Mouse (Mus musculus) neural tube, embryonic 11.5 days (tissue): ENCODE data around the gene Actn2. TPM values are rescaled to one million over a fixed set of nuclear protein-coding genes. Genes with fewer than 3 reads are reported as not detected.

ENCODE experiments used
- ATAC-seq: fragments of 200-750 bp; cut with Nextera tagmentation; 2 replicates; pipeline ENCODE4 v1.8.0; 2017; ENCODE audit warnings: moderate number of reproducible peaks, mild to moderate bottlenecking, moderate TSS enrichment, moderate library complexity; ENCODE audit not compliant: insufficient read depth, low FRiP score, low TSS enrichment
- DNase-seq: peaks from one replicate; pipeline ENCODE4 v3.0.0-alpha.2; 2015; ENCODE audit warnings: low spot score
- H3K27ac ChIP-seq: fragments of 300-500 bp; sonication (generic); 2 replicates; pipeline ENCODE4 v1.5.1; 2014; ENCODE audit warnings: low read depth, mild to moderate bottlenecking, low read length
- H3K27me3 ChIP-seq: fragments of 300-500 bp; sonication (generic); 2 replicates; pipeline ENCODE4 v1.6.1; 2014; ENCODE audit warnings: mild to moderate bottlenecking, low read length, mixed read lengths; ENCODE audit not compliant: control insufficient read depth, insufficient read depth
- H3K36me3 ChIP-seq: fragments of 300-500 bp; sonication (generic); 2 replicates; pipeline ENCODE4 v1.6.1; 2014; ENCODE audit warnings: mild to moderate bottlenecking, low read length, moderate library complexity, mixed read lengths; ENCODE audit not compliant: control insufficient read depth, insufficient read depth
- H3K4me1 ChIP-seq: fragments of 300-500 bp; sonication (generic); 2 replicates; pipeline ENCODE4 v1.6.1; 2014; ENCODE audit warnings: low read length, mixed read lengths; ENCODE audit not compliant: control insufficient read depth, insufficient read depth
- H3K4me2 ChIP-seq: fragments of 300-500 bp; sonication (generic); 2 replicates; pipeline ENCODE4 v1.6.1; 2014; ENCODE audit warnings: low read depth, mild to moderate bottlenecking, moderate library complexity
- H3K4me3 ChIP-seq: fragments of 300-500 bp; sonication (generic); 2 replicates; pipeline ENCODE4 v1.5.1; 2014; ENCODE audit warnings: low read depth, low read length
- H3K9ac ChIP-seq: fragments of 300-500 bp; sonication (generic); 2 replicates; pipeline ENCODE4 v1.6.1; 2014; ENCODE audit warnings: mild to moderate bottlenecking, low read length
- H3K9me3 ChIP-seq: fragments of 300-500 bp; sonication (generic); 2 replicates; pipeline ENCODE4 v1.6.1; 2016; ENCODE audit warnings: low read length; ENCODE audit not compliant: control insufficient read depth
- WGBS: fragments of 180-500 bp; shearing (Covaris S2); extraction: QIAGEN DNeasy Blood & Tissue Kit; methylation state at CpG from one replicate; pipeline ENCODE4 v1.1.7; 2014; 5-methylcytosine and 5-hydroxymethylcytosine counted together
- polyA plus RNA-seq: library from polyadenylated mRNA; unstranded; fragments of >200 nt; fragmentation: Nextera tagmentation; extraction: Ambion mirVana; gene quantifications from 2 replicates; pipeline ENCODE4 v1.2.1, GENCODE M21; 2014

Gene Actn2
- 31.9 and 32.4 TPM in 2 replicates for polyA plus RNA-seq

GRCm38 (mm10) chr13:12340183-12340975 is at the start of gene Actn2:
TSS of gene Actn2 (minus strand) at chr13:12340760.
- Histone ChIP-seq H3K27me3 (no peaks in the 10 kb centered on the region), H3K27ac (no peak within 1 kb of the TSS), H3K4me3 (peak within 1 kb of the TSS; percentile 36), H3K9me3 (no peaks in the 10 kb centered on the region), H3K36me3 (no peaks in the 10 kb centered on the region), H3K4me2 (peak within 1 kb of the TSS; percentile 71), H3K4me1 (peaks cover 3% of the 10 kb centered on the region; the same call in 1 of the 2 replicates), H3K9ac (peak within 1 kb of the TSS; percentile 54)
- DNase-seq: peak; percentile 87
- under 1% methylated on average over 41 of the region's 43 CpGs for WGBS
- peak; percentile 99 for ATAC-seq

GRCm38 (mm10) chr13:12386286-12386685 is 45.7 kb upstream of the Actn2 start:
- no peaks in the 10 kb centered on the region for H3K9me3 ChIP-seq
- no peaks in the 10 kb centered on the region for H3K36me3 ChIP-seq
- no peak overlapping the region for H3K4me3 ChIP-seq
- H3K4me2 ChIP-seq: no peak overlapping the region
- H3K9ac ChIP-seq: no peak overlapping the region
- ATAC-seq: no peak
- no peaks in the 10 kb centered on the region for H3K27me3 ChIP-seq
- H3K4me1 ChIP-seq: no peaks in the 10 kb centered on the region
- no peak overlapping the region for H3K27ac ChIP-seq
- no peak for DNase-seq

- Histone ChIP-seq H3K4me3 (no peak overlapping the region), H3K27ac (no peak overlapping the region), H3K36me3 (no peaks in the 10 kb centered on the region), H3K27me3 (no peaks in the 10 kb centered on the region), H3K4me2 (no peak overlapping the region), H3K4me1 (no peaks in the 10 kb centered on the region), H3K9ac (no peak overlapping the region), H3K9me3 (no peaks in the 10 kb centered on the region)
- ATAC-seq (no peak), DNase-seq (no peak)
Measured at GRCm38 (mm10) chr13:12384796-12385195, 44.2 kb upstream of the Actn2 start.

- Histone ChIP-seq H3K27me3 (no peaks in the 10 kb centered on the region), H3K4me2 (no peak overlapping the region), H3K36me3 (no peaks in the 10 kb centered on the region), H3K9ac (no peak overlapping the region), H3K27ac (no peak overlapping the region), H3K4me3 (no peak overlapping the region), H3K9me3 (no peaks in the 10 kb centered on the region), H3K4me1 (no peaks in the 10 kb centered on the region)
- 63% methylated on average over 1 of the region's 1 CpGs for WGBS
- ATAC-seq (no peak), DNase-seq (no peak)
Measured at GRCm38 (mm10) chr13:12376778-12377177, 36.2 kb upstream of the Actn2 start.

- Histone ChIP-seq H3K4me3 (no peak overlapping the region), H3K9ac (no peak overlapping the region), H3K27ac (no peak overlapping the region), H3K4me2 (no peak overlapping the region), H3K27me3 (no peaks in the 10 kb centered on the region), H3K36me3 (no peaks in the 10 kb centered on the region), H3K4me1 (no peaks in the 10 kb centered on the region), H3K9me3 (no peaks in the 10 kb centered on the region)
- no peak for DNase-seq
- no peak for ATAC-seq
- 81% methylated on average over 3 of the region's 3 CpGs for WGBS
Measured at GRCm38 (mm10) chr13:12372755-12373154, 32.2 kb upstream of the Actn2 start.

GRCm38 (mm10) chr13:12369930-12370329 is 29.4 kb upstream of the Actn2 start:
- WGBS: 86% methylated on average over 11 of the region's 11 CpGs
- no peaks in the 10 kb centered on the region for H3K27me3 ChIP-seq
- no peaks in the 10 kb centered on the region for H3K4me1 ChIP-seq
- no peak overlapping the region for H3K4me2 ChIP-seq
- H3K4me3 ChIP-seq: no peak overlapping the region
- H3K27ac ChIP-seq: no peak overlapping the region
- H3K36me3 ChIP-seq: no peaks in the 10 kb centered on the region
- no peak for ATAC-seq
- DNase-seq: no peak
- H3K9me3 ChIP-seq: no peaks in the 10 kb centered on the region
- H3K9ac ChIP-seq: no peak overlapping the region

- Histone ChIP-seq H3K4me1 (no peaks in the 10 kb centered on the region), H3K36me3 (no peaks in the 10 kb centered on the region), H3K4me2 (no peak overlapping the region), H3K9me3 (no peaks in the 10 kb centered on the region), H3K27me3 (no peaks in the 10 kb centered on the region), H3K4me3 (no peak overlapping the region), H3K9ac (no peak overlapping the region), H3K27ac (no peak overlapping the region)
- no peak for ATAC-seq
- no peak for DNase-seq
- 63% methylated on average over 8 of the region's 8 CpGs for WGBS
Measured at GRCm38 (mm10) chr13:12369041-12369621, 28.6 kb upstream of the Actn2 start.

GRCm38 (mm10) chr13:12361486-12361885 is 20.9 kb upstream of the Actn2 start:
- 78% methylated on average over 4 of the region's 4 CpGs for WGBS
- ATAC-seq: no peak

GRCm38 (mm10) chr13:12357554-12357953 is 17.0 kb upstream of the Actn2 start:
- H3K4me2 ChIP-seq: no peak overlapping the region
- no peaks in the 10 kb centered on the region for H3K36me3 ChIP-seq
- DNase-seq (no peak), ATAC-seq (no peak)
- no peaks in the 10 kb centered on the region for H3K4me1 ChIP-seq
- no peaks in the 10 kb centered on the region for H3K27me3 ChIP-seq
- H3K27ac ChIP-seq: no peak overlapping the region
- WGBS: 78% methylated on average over 5 of the region's 5 CpGs
- H3K9me3 ChIP-seq: no peaks in the 10 kb centered on the region
- H3K9ac ChIP-seq: no peak overlapping the region
- H3K4me3 ChIP-seq: no peak overlapping the region

More at GRCm38 (mm10) chr13:12361486-12361885, 20.9 kb upstream of the Actn2 start:
- Histone ChIP-seq H3K4me1 (no peaks in the 10 kb centered on the region), H3K27me3 (no peaks in the 10 kb centered on the region), H3K9me3 (no peaks in the 10 kb centered on the region), H3K36me3 (no peaks in the 10 kb centered on the region), H3K4me2 (no peak overlapping the region), H3K27ac (no peak overlapping the region), H3K4me3 (no peak overlapping the region), H3K9ac (no peak overlapping the region)
- DNase-seq: no peak
